Mouse (Mus musculus) embryonic facial prominence, embryonic 15.5 days (tissue): ENCODE data around the gene Plod2. TPM values are rescaled to one million over a fixed set of nuclear protein-coding genes. Genes with fewer than 3 reads are reported as not detected.
A peak's percentile ranks its signal among the peaks of the same experiment; 100 is the strongest.

Experiments
- ATAC-seq: fragments of 200-750 bp; cut with Nextera tagmentation; 2 replicates; pipeline ENCODE4 v1.8.0; 2017; ENCODE audit warnings: low read depth, moderate TSS enrichment; ENCODE audit not compliant: insufficient number of reproducible peaks, low FRiP score, low TSS enrichment
- H3K27ac ChIP-seq: fragments of 300-500 bp; sonication (generic); replicated peaks from 2 replicates; pipeline ENCODE4 v1.5.1; 2015; ENCODE audit warnings: mild to moderate bottlenecking, inconsistent platforms
- H3K27me3 ChIP-seq: fragments of 300-500 bp; sonication (generic); 2 replicates; pipeline ENCODE4 v1.6.1; 2015; ENCODE audit warnings: inconsistent platforms
- H3K36me3 ChIP-seq: fragments of 300-500 bp; sonication (generic); 2 replicates; pipeline ENCODE4 v1.6.1; 2015; ENCODE audit warnings: mild to moderate bottlenecking, inconsistent platforms
- H3K4me1 ChIP-seq: fragments of 300-500 bp; sonication (generic); 2 replicates; pipeline ENCODE4 v1.6.1; 2015; ENCODE audit warnings: inconsistent platforms
- H3K4me2 ChIP-seq: fragments of 300-500 bp; sonication (generic); replicated peaks from 2 replicates; pipeline ENCODE4 v1.6.1; 2015; ENCODE audit warnings: mild to moderate bottlenecking, inconsistent platforms
- H3K4me3 ChIP-seq: fragments of 300-500 bp; sonication (generic); replicated peaks from 2 replicates; pipeline ENCODE4 v1.5.1; 2015; ENCODE audit warnings: mild to moderate bottlenecking, inconsistent platforms
- H3K9ac ChIP-seq: fragments of 300-500 bp; sonication (generic); 2 replicates; pipeline ENCODE4 v1.6.1; 2015; ENCODE audit warnings: inconsistent platforms
- H3K9me3 ChIP-seq: fragments of 300-500 bp; sonication (generic); replicated peaks from 2 replicates; pipeline ENCODE4 v1.6.1; 2016; ENCODE audit warnings: inconsistent platforms
- WGBS: fragments of 180-500 bp; shearing (Covaris S2); methylation state at CpG from one replicate; pipeline ENCODE4 v1.1.7; 2015; 5-methylcytosine and 5-hydroxymethylcytosine counted together
- polyA plus RNA-seq: library from polyadenylated mRNA; unstranded; fragments of >200 nt; fragmentation: Nextera tagmentation; extraction: Ambion mirVana; gene quantifications from 2 replicates; pipeline ENCODE4 v1.2.1, GENCODE M21; 2015

The Plod2 gene
- polyA plus RNA-seq, 1 experiment from 2014 or later: 47.5 TPM

DNA sequence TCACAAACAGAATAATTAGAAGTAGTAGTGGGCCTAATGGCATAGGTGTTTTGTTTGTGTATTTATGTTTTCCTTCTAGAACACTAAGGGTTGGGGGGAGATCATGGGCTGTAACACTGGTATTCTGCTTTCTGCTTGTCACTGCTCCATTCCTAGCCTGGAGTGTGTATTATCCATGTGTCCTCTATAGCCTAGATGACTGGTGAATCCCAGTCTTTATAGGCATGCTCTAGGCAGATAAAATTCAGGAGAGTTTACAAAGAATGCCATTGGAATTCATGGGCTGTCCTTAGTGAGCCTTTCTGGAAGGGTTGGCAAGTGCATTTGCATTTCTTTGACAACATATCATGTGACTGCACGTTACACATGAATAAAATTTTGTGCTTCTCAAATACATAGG is 44.0 kb downstream of the Plod2 start:
- Histone ChIP-seq H3K4me1 (no peaks in the 10 kb centered on the region), H3K9ac (no peak overlapping the region), H3K36me3 (peaks cover 32% of the 10 kb centered on the region), H3K27ac (no peak overlapping the region), H3K27me3 (no peaks in the 10 kb centered on the region), H3K4me3 (no peak overlapping the region), H3K4me2 (no peak overlapping the region), H3K9me3 (no peaks in the 10 kb centered on the region)
- ATAC-seq: no peak
- 51% methylated on average over 1 of the region's 1 CpGs for WGBS

DNA sequence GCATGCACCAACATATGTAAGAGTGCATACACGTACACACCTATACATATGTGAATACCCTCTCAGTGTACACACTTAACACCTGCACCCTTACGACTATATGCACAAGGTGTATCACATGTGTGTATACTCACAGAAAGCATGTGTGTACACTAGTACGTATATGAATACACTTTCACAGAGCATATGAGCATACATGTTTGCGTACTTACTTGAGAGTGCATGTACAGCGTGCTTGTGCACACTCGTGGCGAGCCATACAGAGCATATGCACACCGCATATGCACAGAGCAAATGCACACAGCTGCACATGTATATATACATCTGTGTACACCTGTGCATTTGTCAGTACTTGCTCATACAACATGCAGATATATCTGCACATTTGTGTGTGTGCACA is 45.4 kb downstream of the Plod2 start:
- Histone ChIP-seq H3K27me3 (no peaks in the 10 kb centered on the region), H3K9me3 (no peaks in the 10 kb centered on the region), H3K27ac (no peak overlapping the region), H3K4me2 (no peak overlapping the region), H3K4me1 (no peaks in the 10 kb centered on the region), H3K36me3 (peaks cover 32% of the 10 kb centered on the region), H3K9ac (no peak overlapping the region), H3K4me3 (no peak overlapping the region)
- 93% methylated on average over 8 of the region's 8 CpGs for WGBS
- no peak for ATAC-seq

DNA sequence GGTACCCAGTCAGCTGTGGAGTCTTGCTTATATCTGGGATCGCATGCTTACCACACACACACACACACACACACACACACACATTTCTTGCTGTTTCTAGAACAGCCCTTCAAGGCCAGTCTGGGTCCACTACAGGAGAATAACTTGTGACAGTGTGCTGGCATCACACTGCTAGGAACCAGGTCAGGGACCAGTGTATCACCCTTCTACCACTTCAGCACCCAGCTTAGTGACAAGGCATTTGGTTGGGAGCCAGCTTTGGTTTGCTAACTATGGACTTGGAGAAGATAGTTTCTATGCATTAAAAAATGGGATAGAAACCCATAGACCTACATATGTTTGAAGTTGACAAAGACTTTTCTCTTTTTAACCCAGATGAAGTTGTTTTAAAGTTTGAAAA is 46.2 kb downstream of the Plod2 start:
- Histone ChIP-seq H3K36me3 (peaks cover 32% of the 10 kb centered on the region), H3K4me1 (no peaks in the 10 kb centered on the region), H3K27me3 (no peaks in the 10 kb centered on the region), H3K27ac (no peak overlapping the region), H3K9me3 (no peaks in the 10 kb centered on the region), H3K4me3 (no peak overlapping the region), H3K4me2 (no peak overlapping the region), H3K9ac (no peak overlapping the region)
- ATAC-seq: no peak
- 92% methylated on average over 1 of the region's 1 CpGs for WGBS

DNA sequence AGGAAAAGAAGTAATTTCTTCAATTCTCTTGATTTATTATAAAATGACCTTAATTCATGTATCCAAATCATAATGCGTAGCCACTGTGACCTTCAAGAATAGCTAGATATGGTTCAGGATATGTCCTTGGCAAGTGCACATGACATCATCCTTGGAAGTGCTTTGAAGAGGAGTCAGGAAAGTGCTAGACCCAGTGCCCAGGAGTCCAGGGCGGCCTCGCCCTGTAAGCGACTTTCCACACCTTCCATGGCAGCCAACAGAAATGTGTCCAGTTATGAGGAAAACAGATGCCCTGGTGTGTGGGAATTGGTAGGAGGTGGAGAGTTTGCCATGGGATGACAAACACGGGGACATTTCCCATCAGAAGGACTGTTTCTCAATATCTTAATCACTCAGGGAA is 47.0 kb downstream of the Plod2 start:
- H3K27me3 ChIP-seq: no peaks in the 10 kb centered on the region
- H3K4me3 ChIP-seq: no peak overlapping the region
- WGBS: 90% methylated on average over 5 of the region's 5 CpGs
- H3K9me3 ChIP-seq: no peaks in the 10 kb centered on the region
- H3K4me2 ChIP-seq: no peak overlapping the region
- H3K9ac ChIP-seq: no peak overlapping the region
- no peak overlapping the region for H3K27ac ChIP-seq
- peaks cover 32% of the 10 kb centered on the region for H3K36me3 ChIP-seq
- ATAC-seq: no peak
- no peaks in the 10 kb centered on the region for H3K4me1 ChIP-seq

DNA sequence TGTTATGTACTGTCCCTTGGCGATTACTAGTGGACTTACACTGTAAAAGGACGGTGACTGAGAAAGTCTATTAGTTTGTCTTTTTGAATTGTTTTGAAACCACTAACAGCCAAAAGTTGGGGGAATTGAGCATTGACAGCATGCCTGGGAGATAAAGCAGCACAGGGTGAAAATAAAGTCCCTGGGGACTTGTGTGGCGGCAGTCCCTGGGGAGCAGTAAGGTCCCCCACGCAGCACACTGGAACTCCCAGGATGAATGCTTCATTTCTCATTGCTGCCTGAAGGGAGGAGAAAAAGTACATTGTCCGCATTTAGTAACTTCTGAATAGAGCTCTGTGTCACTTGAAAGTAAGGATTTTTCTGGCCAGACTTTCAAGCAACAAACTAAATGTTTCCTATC is 49.5 kb downstream of the Plod2 start:
- Histone ChIP-seq H3K4me2 (no peak overlapping the region), H3K4me1 (no peaks in the 10 kb centered on the region), H3K9me3 (no peaks in the 10 kb centered on the region), H3K9ac (no peak overlapping the region), H3K27ac (no peak overlapping the region), H3K36me3 (peaks cover 29% of the 10 kb centered on the region), H3K27me3 (no peaks in the 10 kb centered on the region), H3K4me3 (no peak overlapping the region)
- no peak for ATAC-seq
- 68% methylated on average over 5 of the region's 5 CpGs for WGBS

DNA sequence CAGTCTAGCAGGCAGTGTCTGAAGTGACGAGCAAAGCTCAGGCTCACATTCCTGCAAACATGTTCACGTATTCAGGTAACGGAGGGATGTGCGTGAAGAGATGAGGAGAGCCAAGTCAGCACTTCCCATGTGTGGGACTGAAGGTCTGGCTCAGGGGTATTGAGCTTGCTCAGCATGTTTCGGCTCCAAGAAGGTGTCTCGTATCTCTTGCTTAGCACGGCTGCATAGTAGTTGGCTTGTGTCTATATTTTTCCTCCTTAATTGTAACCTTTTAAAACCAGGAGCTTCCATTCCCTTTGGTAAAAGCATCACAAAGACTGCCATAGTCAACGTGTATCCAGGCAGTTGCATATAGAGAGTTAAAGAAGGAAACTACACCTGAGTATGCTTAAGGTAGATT is 50.7 kb downstream of the Plod2 start:
- 83% methylated on average over 8 of the region's 8 CpGs for WGBS
- Histone ChIP-seq H3K4me1 (no peaks in the 10 kb centered on the region), H3K9ac (no peak overlapping the region), H3K4me3 (no peak overlapping the region), H3K27me3 (no peaks in the 10 kb centered on the region), H3K9me3 (no peaks in the 10 kb centered on the region), H3K4me2 (no peak overlapping the region), H3K27ac (no peak overlapping the region), H3K36me3 (peaks cover 21% of the 10 kb centered on the region; the same call in 1 of the 2 replicates)
- no peak for ATAC-seq

DNA sequence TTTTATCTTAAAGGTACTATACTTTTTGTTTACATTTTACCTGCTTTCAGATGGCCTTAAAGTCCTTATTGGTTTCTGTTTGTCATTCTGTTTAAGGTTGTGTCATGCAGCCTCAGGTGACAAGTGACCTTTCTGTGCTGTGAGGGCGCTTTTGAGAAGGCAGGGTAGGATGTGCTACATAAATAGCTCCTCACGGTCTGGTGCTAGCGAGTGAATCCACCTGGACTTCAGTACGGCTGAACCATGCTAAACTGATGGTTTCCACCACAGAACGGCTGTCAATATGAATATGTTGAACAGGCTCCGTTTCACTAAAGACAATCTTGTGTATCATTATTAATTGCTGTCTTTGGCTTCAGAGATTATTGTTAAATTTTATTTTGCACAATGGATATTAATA is 52.5 kb downstream of the Plod2 start:
- Histone ChIP-seq H3K36me3 (peaks cover 14% of the 10 kb centered on the region; the same call in 1 of the 2 replicates), H3K9ac (no peak overlapping the region), H3K4me1 (no peaks in the 10 kb centered on the region), H3K27ac (no peak overlapping the region), H3K27me3 (no peaks in the 10 kb centered on the region), H3K4me3 (no peak overlapping the region), H3K9me3 (no peaks in the 10 kb centered on the region), H3K4me2 (no peak overlapping the region)
- 55% methylated on average over 6 of the region's 6 CpGs for WGBS
- no peak for ATAC-seq

DNA sequence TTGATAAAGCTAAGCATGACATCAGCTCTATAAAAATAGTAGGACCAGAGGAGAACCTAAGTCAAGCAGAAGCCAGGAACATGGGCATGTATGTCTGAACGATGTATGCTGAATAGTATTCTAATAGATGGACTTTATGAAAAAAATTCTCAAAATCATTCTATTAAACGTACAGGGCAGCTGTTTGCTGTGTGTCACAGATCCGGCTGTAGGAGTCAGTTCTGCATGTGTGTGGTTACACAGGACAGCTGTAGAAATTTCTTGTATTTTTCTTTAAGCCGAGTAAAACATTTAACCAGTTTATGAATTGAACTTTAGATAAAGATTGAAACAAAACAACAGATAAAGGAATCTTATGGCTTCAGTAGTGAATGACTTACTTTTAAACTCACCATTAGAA is 53.3 kb downstream of the Plod2 start:
- Histone ChIP-seq H3K9ac (no peak overlapping the region), H3K27me3 (no peaks in the 10 kb centered on the region), H3K36me3 (peaks cover 9% of the 10 kb centered on the region; the same call in 1 of the 2 replicates), H3K4me1 (no peaks in the 10 kb centered on the region), H3K4me3 (no peak overlapping the region), H3K27ac (no peak overlapping the region), H3K9me3 (no peaks in the 10 kb centered on the region), H3K4me2 (no peak overlapping the region)
- ATAC-seq: no peak
- 85% methylated on average over 4 of the region's 4 CpGs for WGBS

DNA sequence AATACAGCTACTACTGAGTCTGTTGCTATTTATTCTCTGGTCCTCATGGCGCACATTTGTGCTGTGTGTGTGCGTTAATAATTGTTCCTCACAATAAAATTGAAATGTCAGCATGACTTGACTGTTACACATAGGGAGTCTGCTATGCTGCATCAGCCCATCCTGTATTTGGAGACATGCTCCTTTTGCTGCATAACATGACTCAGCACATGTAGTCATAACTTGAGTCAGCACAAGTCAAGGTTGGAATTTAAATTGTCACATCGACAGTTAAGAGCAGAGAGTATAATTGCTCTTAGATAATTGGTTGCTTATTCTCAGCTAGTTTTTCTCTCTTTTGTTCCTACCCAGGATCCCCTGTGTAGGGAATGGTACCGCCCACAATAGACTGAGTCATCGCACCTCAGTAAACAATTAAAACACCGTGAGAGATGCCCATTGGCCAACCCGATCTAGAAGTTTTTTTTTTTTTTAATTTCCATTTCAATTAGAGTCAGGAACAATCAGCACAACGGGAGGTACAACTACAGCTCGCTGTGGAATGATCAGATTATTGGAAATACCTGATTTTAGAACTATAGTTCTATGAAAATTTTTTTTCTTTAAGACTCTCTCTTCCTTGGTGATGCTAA is 55.0 kb downstream of the Plod2 start:
- H3K4me3 ChIP-seq: no peak overlapping the region
- no peak for ATAC-seq
- H3K9me3 ChIP-seq: no peaks in the 10 kb centered on the region
- no peak overlapping the region for H3K4me2 ChIP-seq
- H3K27me3 ChIP-seq: no peaks in the 10 kb centered on the region
- H3K27ac ChIP-seq: no peak overlapping the region
- H3K36me3 ChIP-seq: peaks cover 9% of the 10 kb centered on the region; the same call in 1 of the 2 replicates
- 92% methylated on average over 9 of the region's 9 CpGs for WGBS
- H3K9ac ChIP-seq: no peak overlapping the region
- no peaks in the 10 kb centered on the region for H3K4me1 ChIP-seq

DNA sequence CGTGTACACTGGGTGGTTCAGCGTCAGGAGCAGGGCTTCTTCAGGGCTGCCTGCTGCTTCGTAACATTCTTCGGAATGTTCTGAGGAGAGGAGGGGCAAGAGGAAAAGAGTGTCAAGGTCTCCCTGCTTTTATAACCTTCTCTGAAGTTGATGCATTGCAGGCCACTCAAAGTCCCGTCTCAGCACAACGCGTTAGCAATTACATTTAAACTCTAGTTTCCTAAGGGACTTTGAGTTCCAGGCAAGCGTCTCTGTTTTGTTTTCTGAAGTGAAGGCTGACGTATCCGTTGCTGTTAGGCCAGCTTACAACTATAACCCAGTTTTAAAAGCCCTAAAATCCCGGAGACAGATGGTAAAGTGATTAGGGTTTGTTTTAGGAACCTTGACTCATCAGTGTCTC is 55.8 kb downstream of the Plod2 start:
- Histone ChIP-seq H3K4me2 (no peak overlapping the region), H3K27ac (no peak overlapping the region), H3K4me3 (no peak overlapping the region), H3K4me1 (no peaks in the 10 kb centered on the region), H3K9ac (no peak overlapping the region), H3K27me3 (no peaks in the 10 kb centered on the region), H3K36me3 (peaks cover 12% of the 10 kb centered on the region; the same call in 1 of the 2 replicates), H3K9me3 (no peaks in the 10 kb centered on the region)
- no peak for ATAC-seq
- 49% methylated on average over 11 of the region's 11 CpGs for WGBS

DNA sequence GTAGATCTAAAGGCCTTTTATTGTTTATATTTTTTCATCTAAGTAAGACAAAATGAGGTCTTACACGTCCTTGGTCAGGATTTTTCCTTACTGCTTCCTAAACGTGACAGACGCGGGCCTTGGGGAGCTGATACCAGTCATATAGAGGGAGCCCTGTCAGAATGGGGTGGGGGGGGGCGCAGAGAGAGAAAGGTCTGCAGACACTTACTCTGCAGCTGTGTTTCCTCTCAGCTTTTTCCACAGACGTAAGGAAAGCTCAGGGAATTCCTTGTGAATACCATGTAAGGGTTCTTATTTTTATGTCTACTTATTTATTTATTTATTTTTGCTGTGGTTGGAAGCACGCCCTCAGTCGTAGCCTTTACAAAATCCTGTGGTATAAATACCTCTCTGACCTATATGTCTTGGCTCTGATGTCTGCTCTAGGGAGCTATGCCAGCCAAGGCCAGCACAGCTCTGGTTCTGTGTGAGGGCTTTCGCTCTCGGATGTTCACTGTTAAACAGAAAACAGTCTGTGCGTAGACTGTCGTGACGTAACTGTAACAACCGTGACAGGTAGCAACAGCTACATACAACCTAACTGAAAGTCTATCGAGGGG is 58.0 kb downstream of the Plod2 start:
- H3K4me1 ChIP-seq: no peaks in the 10 kb centered on the region
- H3K9me3 ChIP-seq: no peaks in the 10 kb centered on the region
- H3K9ac ChIP-seq: no peak overlapping the region
- H3K4me2 ChIP-seq: no peak overlapping the region
- H3K27me3 ChIP-seq: no peaks in the 10 kb centered on the region
- WGBS: 72% methylated on average over 15 of the region's 15 CpGs
- peaks cover 12% of the 10 kb centered on the region; the same call in 1 of the 2 replicates for H3K36me3 ChIP-seq
- H3K27ac ChIP-seq: no peak overlapping the region
- no peak overlapping the region for H3K4me3 ChIP-seq
- ATAC-seq: peak; percentile 54

DNA sequence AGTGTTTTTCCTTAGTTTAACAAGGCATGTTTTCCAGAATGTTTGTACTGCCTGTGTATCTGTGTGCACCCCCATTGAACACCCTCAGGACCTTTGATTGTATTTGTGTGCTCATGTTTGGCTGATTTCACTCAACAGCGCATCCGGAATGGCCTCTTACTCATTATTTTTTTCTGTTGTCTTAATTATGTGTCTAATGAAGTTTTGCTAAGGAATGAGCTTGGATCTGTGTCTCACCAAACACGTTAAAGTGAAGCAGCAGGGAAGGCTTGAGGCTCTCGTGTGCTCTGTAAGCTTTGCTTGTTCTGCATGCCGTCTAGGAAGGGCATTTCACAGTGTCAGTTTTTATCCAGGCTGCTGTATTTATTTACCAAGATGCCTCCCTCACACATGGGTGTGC is 59.5 kb downstream of the Plod2 start:
- WGBS: 84% methylated on average over 5 of the region's 5 CpGs
- H3K4me1 ChIP-seq: no peaks in the 10 kb centered on the region
- no peaks in the 10 kb centered on the region for H3K27me3 ChIP-seq
- H3K4me2 ChIP-seq: no peak overlapping the region
- H3K9ac ChIP-seq: no peak overlapping the region
- no peak overlapping the region for H3K4me3 ChIP-seq
- H3K36me3 ChIP-seq: peaks cover 15% of the 10 kb centered on the region; the same call in 1 of the 2 replicates
- no peak overlapping the region for H3K27ac ChIP-seq
- H3K9me3 ChIP-seq: no peaks in the 10 kb centered on the region
- ATAC-seq: no peak
